Mouse (Mus musculus) forebrain, embryonic 13.5 days (tissue): ENCODE measurements at regions not wholly inside any gene's neighbourhood (a gene's known extent, or its start where the extent isn't known, plus 50 kb on each side); places are given as distances from the start of the nearest gene placed in this dataset.

Source experiments
- ATAC-seq: fragments of 200-750 bp; cut with Nextera tagmentation; 2 replicates; pipeline ENCODE4 v1.8.0; 2017
- H3K27ac ChIP-seq: fragments of 300-500 bp; sonication (generic); 2 replicates; pipeline ENCODE4 v1.5.1; 2015; ENCODE audit warnings: inconsistent platforms, mild to moderate bottlenecking, moderate library complexity
- H3K27me3 ChIP-seq: fragments of 300-500 bp; sonication (generic); 2 replicates; pipeline ENCODE4 v1.6.1; 2015; ENCODE audit warnings: mild to moderate bottlenecking, inconsistent platforms
- H3K36me3 ChIP-seq: fragments of 300-500 bp; sonication (generic); 2 replicates; pipeline ENCODE4 v1.6.1; 2015; ENCODE audit warnings: mild to moderate bottlenecking, inconsistent platforms; ENCODE audit not compliant: poor library complexity, severe bottlenecking
- H3K4me1 ChIP-seq: fragments of 300-500 bp; sonication (generic); 2 replicates; pipeline ENCODE4 v1.6.1; 2015; ENCODE audit warnings: inconsistent platforms
- H3K4me2 ChIP-seq: fragments of 300-500 bp; sonication (generic); 2 replicates; pipeline ENCODE4 v1.6.1; 2015; ENCODE audit warnings: inconsistent platforms, mild to moderate bottlenecking, moderate library complexity
- H3K4me3 ChIP-seq: fragments of 300-500 bp; sonication (generic); 2 replicates; pipeline ENCODE4 v1.5.1; 2015; ENCODE audit warnings: mild to moderate bottlenecking, inconsistent platforms
- H3K9ac ChIP-seq: fragments of 300-500 bp; sonication (generic); 2 replicates; pipeline ENCODE4 v1.6.1; 2015; ENCODE audit warnings: mild to moderate bottlenecking, inconsistent platforms
- H3K9me3 ChIP-seq: fragments of 300-500 bp; sonication (generic); replicated peaks from 2 replicates; pipeline ENCODE4 v1.6.1; 2016; ENCODE audit warnings: inconsistent platforms
- WGBS: fragments of 180-500 bp; shearing (Covaris S2); methylation state at CpG from one replicate; pipeline ENCODE4 v1.1.7; 2015; 5-methylcytosine and 5-hydroxymethylcytosine counted together

- no peaks in the 10 kb centered on the region for H3K27me3 ChIP-seq
- H3K36me3 ChIP-seq, result no peaks in the 10 kb centered on the region
- ATAC-seq, result no peak
- no peaks in the 10 kb centered on the region for H3K4me1 ChIP-seq
- H3K9ac ChIP-seq, result no peak overlapping the region
- no peak overlapping the region for H3K4me2 ChIP-seq
- H3K27ac ChIP-seq, result no peak overlapping the region
- 89% methylated on average over 10 of the region's 10 CpGs for WGBS
- no peak overlapping the region for H3K4me3 ChIP-seq
- no peaks in the 10 kb centered on the region for H3K9me3 ChIP-seq
Observed at GRCm38 (mm10) chr16:70825910-70826309, 512.2 kb downstream of the Gbe1 start.

- H3K27ac ChIP-seq, result no peak overlapping the region
- H3K27me3 ChIP-seq, result no peaks in the 10 kb centered on the region
Observed at GRCm38 (mm10) chr16:70835006-70835405, 521.3 kb downstream of the Gbe1 start.

GRCm38 (mm10) chr16:70838139-70838538 lies 524.4 kb downstream of the Gbe1 start:
- no peaks in the 10 kb centered on the region for H3K9me3 ChIP-seq
- no peaks in the 10 kb centered on the region for H3K27me3 ChIP-seq
- WGBS, result 81% methylated on average over 1 of the region's 1 CpGs
- no peak overlapping the region for H3K4me2 ChIP-seq
- no peaks in the 10 kb centered on the region for H3K36me3 ChIP-seq
- no peak overlapping the region for H3K27ac ChIP-seq
- H3K9ac ChIP-seq, result no peak overlapping the region
- no peak overlapping the region for H3K4me3 ChIP-seq
- peak; percentile 50; the same call in 1 of the 2 replicates for ATAC-seq
- no peaks in the 10 kb centered on the region for H3K4me1 ChIP-seq

More at GRCm38 (mm10) chr16:70835006-70835405, 521.3 kb downstream of the Gbe1 start:
- Histone ChIP-seq H3K4me3 (no peak overlapping the region), H3K36me3 (no peaks in the 10 kb centered on the region), H3K9me3 (no peaks in the 10 kb centered on the region), H3K4me2 (no peak overlapping the region), H3K9ac (no peak overlapping the region), H3K4me1 (no peaks in the 10 kb centered on the region)
- ATAC-seq, result no peak
- WGBS, result 86% methylated on average over 8 of the region's 8 CpGs

- ATAC-seq, result peak; percentile 41; the same call in 1 of the 2 replicates
- Histone ChIP-seq H3K4me3 (no peak overlapping the region), H3K9me3 (no peaks in the 10 kb centered on the region), H3K27ac (no peak overlapping the region), H3K4me2 (no peak overlapping the region), H3K36me3 (no peaks in the 10 kb centered on the region), H3K27me3 (no peaks in the 10 kb centered on the region), H3K9ac (no peak overlapping the region), H3K4me1 (no peaks in the 10 kb centered on the region)
- 54% methylated on average over 2 of the region's 2 CpGs for WGBS
Observed at GRCm38 (mm10) chr16:70868241-70868640, 554.5 kb downstream of the Gbe1 start.

GRCm38 (mm10) chr16:70869205-70869604 lies 555.5 kb downstream of the Gbe1 start:
- ATAC-seq, result peak; percentile 45; the same call in 1 of the 2 replicates
- H3K4me1 ChIP-seq, result no peaks in the 10 kb centered on the region
- 68% methylated on average over 4 of the region's 4 CpGs for WGBS

GRCm38 (mm10) chr16:70874080-70874479 lies 560.3 kb downstream of the Gbe1 start:
- no peaks in the 10 kb centered on the region for H3K27me3 ChIP-seq
- ATAC-seq, result no peak
- H3K4me1 ChIP-seq, result no peaks in the 10 kb centered on the region
- H3K27ac ChIP-seq, result no peak overlapping the region
- H3K36me3 ChIP-seq, result no peaks in the 10 kb centered on the region
- no peaks in the 10 kb centered on the region for H3K9me3 ChIP-seq
- no peak overlapping the region for H3K4me3 ChIP-seq
- H3K9ac ChIP-seq, result no peak overlapping the region
- WGBS, result 42% methylated on average over 2 of the region's 2 CpGs
- H3K4me2 ChIP-seq, result no peak overlapping the region

More at GRCm38 (mm10) chr16:70869205-70869604, 555.5 kb downstream of the Gbe1 start:
- no peak overlapping the region for H3K9ac ChIP-seq
- H3K9me3 ChIP-seq, result no peaks in the 10 kb centered on the region
- H3K36me3 ChIP-seq, result no peaks in the 10 kb centered on the region
- H3K4me3 ChIP-seq, result no peak overlapping the region
- H3K4me2 ChIP-seq, result no peak overlapping the region
- H3K27ac ChIP-seq, result no peak overlapping the region
- no peaks in the 10 kb centered on the region for H3K27me3 ChIP-seq

GRCm38 (mm10) chr16:70880678-70881077 lies 566.9 kb downstream of the Gbe1 start:
- Histone ChIP-seq H3K9me3 (no peaks in the 10 kb centered on the region), H3K36me3 (no peaks in the 10 kb centered on the region), H3K27ac (no peak overlapping the region), H3K4me3 (no peak overlapping the region), H3K9ac (peak overlapping the region; percentile 16; the same call in 1 of the 2 replicates), H3K4me1 (peaks cover 12% of the 10 kb centered on the region; the same call in 1 of the 2 replicates), H3K4me2 (peak overlapping the region; percentile 41), H3K27me3 (no peaks in the 10 kb centered on the region)
- peak; percentile 70 for ATAC-seq
- 19% methylated on average over 2 of the region's 2 CpGs for WGBS

GRCm38 (mm10) chr16:70881098-70881850 lies 567.5 kb downstream of the Gbe1 start:
- Histone ChIP-seq H3K4me2 (peak overlapping the region; percentile 41), H3K9ac (no peak overlapping the region), H3K9me3 (no peaks in the 10 kb centered on the region), H3K36me3 (no peaks in the 10 kb centered on the region), H3K4me3 (no peak overlapping the region), H3K27me3 (no peaks in the 10 kb centered on the region), H3K27ac (peak overlapping the region; percentile 26; the same call in 1 of the 2 replicates), H3K4me1 (peaks cover 12% of the 10 kb centered on the region; the same call in 1 of the 2 replicates)
- 57% methylated on average over 14 of the region's 14 CpGs for WGBS
- ATAC-seq, result peak; percentile 66

GRCm38 (mm10) chr16:70900085-70900484 lies 586.3 kb downstream of the Gbe1 start:
- H3K27ac ChIP-seq, result no peak overlapping the region
- no peak; the same call in 1 of the 2 replicates for ATAC-seq
- H3K9ac ChIP-seq, result no peak overlapping the region
- no peaks in the 10 kb centered on the region for H3K27me3 ChIP-seq
- WGBS, result 74% methylated on average over 5 of the region's 5 CpGs
- H3K36me3 ChIP-seq, result no peaks in the 10 kb centered on the region
- no peak overlapping the region for H3K4me2 ChIP-seq
- H3K4me3 ChIP-seq, result no peak overlapping the region
- H3K9me3 ChIP-seq, result peaks cover 4% of the 10 kb centered on the region; the same call in 1 of the 2 replicates
- H3K4me1 ChIP-seq, result no peaks in the 10 kb centered on the region

GRCm38 (mm10) chr16:70920047-70920446 lies 606.3 kb downstream of the Gbe1 start:
- ATAC-seq, result no peak
- Histone ChIP-seq H3K36me3 (no peaks in the 10 kb centered on the region), H3K4me3 (no peak overlapping the region), H3K4me2 (no peak overlapping the region), H3K9me3 (no peaks in the 10 kb centered on the region), H3K4me1 (no peaks in the 10 kb centered on the region), H3K9ac (no peak overlapping the region), H3K27me3 (no peaks in the 10 kb centered on the region), H3K27ac (no peak overlapping the region)

- no peak overlapping the region for H3K4me3 ChIP-seq
- no peak for ATAC-seq
- 49% methylated on average over 1 of the region's 1 CpGs for WGBS
Observed at GRCm38 (mm10) chr16:70929651-70930050, 615.9 kb downstream of the Gbe1 start.

GRCm38 (mm10) chr16:70935959-70936358 lies 622.2 kb downstream of the Gbe1 start:
- Histone ChIP-seq H3K4me1 (no peaks in the 10 kb centered on the region), H3K27ac (no peak overlapping the region), H3K36me3 (no peaks in the 10 kb centered on the region), H3K9me3 (peaks cover 5% of the 10 kb centered on the region; the same call in 1 of the 2 replicates), H3K27me3 (no peaks in the 10 kb centered on the region), H3K9ac (no peak overlapping the region), H3K4me2 (no peak overlapping the region), H3K4me3 (no peak overlapping the region)
- ATAC-seq, result no peak

More at GRCm38 (mm10) chr16:70929651-70930050, 615.9 kb downstream of the Gbe1 start:
- Histone ChIP-seq H3K27me3 (no peaks in the 10 kb centered on the region), H3K9ac (no peak overlapping the region), H3K36me3 (no peaks in the 10 kb centered on the region), H3K4me2 (no peak overlapping the region), H3K4me1 (no peaks in the 10 kb centered on the region), H3K9me3 (no peaks in the 10 kb centered on the region), H3K27ac (no peak overlapping the region)
